Mouse (Mus musculus) heart, postnatal 10 days (tissue): Measurements from ENCODE around the gene Slc4a2. TPM values are rescaled to one million over a fixed set of nuclear protein-coding genes. Genes with fewer than 3 reads are reported as not detected.

Source experiments
- total RNA-seq, 2 experiments: library from RNA; stranded (reverse); gene quantifications; 2 replicates each; pipeline ENCODE4 v1.2.3; 2021

The Slc4a2 gene
- total RNA-seq, 2 experiments from 2014 or later, result 49.2 to 52.4 TPM

Other genes starting within 250 kb of the Slc4a2 start
- 10 to 100 TPM; 90.5 to 93.9 TPM for gene Kcnh2, start 72.2 kb upstream of the Slc4a2 start, total RNA-seq
- 10 to 100 TPM; 44.0 to 44.4 TPM for gene Nos3, start 59.0 kb upstream of the Slc4a2 start, total RNA-seq
- gene Atg9b, start 31.7 kb upstream of the Slc4a2 start, total RNA-seq, result under 1 TPM; 0.62 to 0.89 TPM
- gene Abcb8, start 30.2 kb upstream of the Slc4a2 start, total RNA-seq, result 10 to 100 TPM; 85.0 to 88.5 TPM
- gene Asic3, start 10.4 kb upstream of the Slc4a2 start, total RNA-seq, result under 1 TPM; 0.12 to 0.22 TPM
- 10 to 100 TPM; 21.5 to 25.0 TPM for gene Cdk5, start 307 bp upstream of the Slc4a2 start, total RNA-seq
- gene Fastk, start 21.4 kb downstream of the Slc4a2 start, total RNA-seq, result 100 to 1,000 TPM; 207 to 209 TPM
- gene Tmub1, start 24.0 kb downstream of the Slc4a2 start, total RNA-seq, result 10 to 100 TPM in 1 of 2 experiments, 1 to 10 TPM in 1; 9.6 to 10.7 TPM
- 10 to 100 TPM; 83.1 to 84.8 TPM for gene Agap3, start 28.3 kb downstream of the Slc4a2 start, total RNA-seq
- under 1 TPM in 1 of 2 experiments, not detected in 1; 0.10 TPM for gene Gbx1, start 103.4 kb downstream of the Slc4a2 start, total RNA-seq
- 10 to 100 TPM; 41.9 to 47.0 TPM for gene Asb10, start 117.1 kb downstream of the Slc4a2 start, total RNA-seq
- gene 4931409K22Rik, start 133.0 kb downstream of the Slc4a2 start, total RNA-seq, result not detected
- 10 to 100 TPM; 44.2 to 47.5 TPM for gene Abcf2, start 153.6 kb downstream of the Slc4a2 start, total RNA-seq
- gene Chpf2, start 162.9 kb downstream of the Slc4a2 start, total RNA-seq, result 10 to 100 TPM; 19.4 to 19.8 TPM
- gene Smarcd3, start 200.6 kb downstream of the Slc4a2 start, total RNA-seq, result 10 to 100 TPM; 61.4 to 67.8 TPM